Mouse (Mus musculus): ENCODE data around the gene Lrp2. TPM values are rescaled to one million over a fixed set of nuclear protein-coding genes. Genes with fewer than 3 reads are reported as not detected.

Gene Lrp2
- total RNA-seq, 1 experiment, result 124 TPM

- no peak for TF ChIP-seq MAFK (IDR thresholded peaks at IDR 0.05; ENCODE audit: insufficient read depth, low read depth, low read length)
- TF ChIP-seq HCFC1 (IDR thresholded peaks at IDR 0.05; ENCODE audit: borderline replicate concordance, insufficient read depth, low read length), result no peak
- TF ChIP-seq ZC3H11A (IDR thresholded peaks at IDR 0.05; ENCODE audit: borderline replicate concordance, low read depth, low read length), result no peak
- TF ChIP-seq CHD2 (IDR thresholded peaks at IDR 0.05; ENCODE audit: low read depth, low read length), result no peak
- no peak for TF ChIP-seq ZNF384 (IDR thresholded peaks at IDR 0.05; ENCODE audit: low read depth, low read length)
- H3K9ac ChIP-seq (ENCODE audit: insufficient read depth, low read depth, low read length, poor library complexity, severe bottlenecking), result no peak overlapping the region
- H3K9me3 ChIP-seq (ENCODE audit: control insufficient read depth, insufficient read depth, low read depth, low read length), result no peaks in the 10 kb centered on the region
- H3K4me1 ChIP-seq (ENCODE audit: control insufficient read depth in 2 of 2, insufficient read depth in 2 of 2, low read length in 2 of 2, poor library complexity in 1 of 2), result no peaks in the 10 kb centered on the region
- in situ Hi-C loops (cut with MboI; ENCODE audit: low sequenced_read_pairs in 2 of 2, unreplicated experiment in 2 of 2), result loop anchor here in 1 of 2 experiments (10.0 kb wide), 1 partner anchor 155 kb away; the partner anchor contains the start of genes Ccdc173 and Phospho2
- no peak overlapping the region for H3K4me3 ChIP-seq (ENCODE audit: insufficient read depth in 1 of 2, low read depth in 1 of 2, low read length in 2 of 2, poor library complexity in 1 of 2, severe bottlenecking in 1 of 2)
- H3K36me3 ChIP-seq (ENCODE audit: control insufficient read depth, insufficient read depth, low read length, poor library complexity, severe bottlenecking), result no peaks in the 10 kb centered on the region
- DNase-seq (ENCODE audit: low read depth, low spot score), result no peak
- H3K27ac ChIP-seq (ENCODE audit: insufficient read depth, low read depth, low read length, poor library complexity, severe bottlenecking), result no peak overlapping the region
These were observed 44.0 kb upstream of the Lrp2 start for GRCm38 (mm10) chr2:69629914-69630313.

DNA sequence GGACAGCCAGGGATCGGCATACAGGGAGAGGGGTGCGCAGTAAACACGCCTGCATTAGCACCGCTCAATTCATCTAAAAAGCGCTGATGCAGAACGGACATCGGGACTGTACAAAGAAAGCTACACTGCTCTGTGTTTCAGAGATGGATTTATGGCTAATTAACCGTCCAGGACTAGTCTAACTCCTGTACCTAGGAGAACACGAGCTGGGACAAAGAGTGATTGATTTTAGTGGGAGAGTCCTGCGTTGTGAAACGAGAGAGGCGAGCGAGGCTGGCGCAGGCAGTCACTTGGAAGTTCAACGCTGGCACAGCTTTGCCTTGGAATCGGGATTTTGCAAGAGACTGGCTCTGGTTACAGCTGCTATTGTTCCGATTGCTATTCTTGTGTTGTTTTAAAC, 43.4 kb upstream of the Lrp2 start:
- peak overlapping the region; percentile 63; the same call in 1 of the 2 replicates for H3K9ac ChIP-seq (ENCODE audit: insufficient read depth, low read depth, low read length, poor library complexity, severe bottlenecking)
- H3K9me3 ChIP-seq (ENCODE audit: control insufficient read depth, insufficient read depth, low read depth, low read length), result no peaks in the 10 kb centered on the region
- H3K27ac ChIP-seq (ENCODE audit: insufficient read depth, low read depth, low read length, poor library complexity, severe bottlenecking), result no peak overlapping the region
- TF ChIP-seq ZC3H11A (IDR thresholded peaks at IDR 0.05; ENCODE audit: borderline replicate concordance, low read depth, low read length), result no peak
- H3K4me3 ChIP-seq (ENCODE audit: insufficient read depth in 1 of 2, low read depth in 1 of 2, low read length in 2 of 2, poor library complexity in 1 of 2, severe bottlenecking in 1 of 2), result peak overlapping the region; percentile 35 to 66
- H3K4me1 ChIP-seq (ENCODE audit: control insufficient read depth in 2 of 2, insufficient read depth in 2 of 2, low read length in 2 of 2, poor library complexity in 1 of 2), result no peaks in the 10 kb centered on the region
- no peak for DNase-seq (ENCODE audit: low read depth, low spot score)
- in situ Hi-C loops (cut with MboI; ENCODE audit: low sequenced_read_pairs in 2 of 2, unreplicated experiment in 2 of 2), result no loop called here
- H3K36me3 ChIP-seq (ENCODE audit: control insufficient read depth, insufficient read depth, low read length, poor library complexity, severe bottlenecking), result no peaks in the 10 kb centered on the region

DNA sequence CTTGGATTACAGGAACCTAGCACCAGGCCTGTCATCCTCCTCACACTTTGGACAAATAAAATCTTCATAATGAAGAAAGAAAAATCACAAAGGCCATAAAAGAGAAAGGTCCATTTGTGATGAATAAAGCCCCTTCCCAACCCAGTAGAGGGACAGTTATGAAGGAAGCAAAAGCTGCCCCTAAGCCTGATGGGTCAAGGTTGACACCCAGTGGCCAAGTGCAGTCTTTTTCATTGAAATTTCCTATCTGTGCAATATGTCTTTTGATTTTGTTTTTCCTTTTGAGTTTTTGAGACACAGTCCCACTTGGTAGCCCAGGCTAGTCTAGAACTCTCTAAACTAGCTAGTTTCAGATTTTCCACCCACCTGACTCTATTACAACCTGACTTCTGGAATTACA, 33.4 kb upstream of the Lrp2 start:
- H3K9me3 ChIP-seq (ENCODE audit: control insufficient read depth, insufficient read depth, low read depth, low read length), result no peaks in the 10 kb centered on the region

GRCm38 (mm10) chr2:69618336-69618735, 32.5 kb upstream of the Lrp2 start:
- Histone ChIP-seq H3K9ac (ENCODE audit: insufficient read depth, low read depth, low read length, poor library complexity, severe bottlenecking) (no peak overlapping the region), H3K36me3 (ENCODE audit: control insufficient read depth, insufficient read depth, low read length, poor library complexity, severe bottlenecking) (no peaks in the 10 kb centered on the region), H3K4me1 (ENCODE audit: control insufficient read depth in 2 of 2, insufficient read depth in 2 of 2, low read length in 2 of 2, poor library complexity in 1 of 2) (peaks cover 0 to 11% of the 10 kb centered on the region in 2 experiments; a peak in 2 of 4 replicates), H3K4me3 (ENCODE audit: insufficient read depth in 1 of 2, low read depth in 1 of 2, low read length in 2 of 2, poor library complexity in 1 of 2, severe bottlenecking in 1 of 2) (no peak overlapping the region), H3K27ac (ENCODE audit: insufficient read depth, low read depth, low read length, poor library complexity, severe bottlenecking) (no peak overlapping the region), H3K9me3 (ENCODE audit: control insufficient read depth, insufficient read depth, low read depth, low read length) (no peaks in the 10 kb centered on the region)
- DNase-seq (ENCODE audit: low read depth, low spot score), result no peak
- no peak for TF ChIP-seq CHD2 (IDR thresholded peaks at IDR 0.05; ENCODE audit: low read depth, low read length)
- TF ChIP-seq ZC3H11A (IDR thresholded peaks at IDR 0.05; ENCODE audit: borderline replicate concordance, low read depth, low read length), result no peak
- TF ChIP-seq MAFK (IDR thresholded peaks at IDR 0.05; ENCODE audit: insufficient read depth, low read depth, low read length), result no peak
- no peak for TF ChIP-seq HCFC1 (IDR thresholded peaks at IDR 0.05; ENCODE audit: borderline replicate concordance, insufficient read depth, low read length)
- no peak for TF ChIP-seq ZNF384 (IDR thresholded peaks at IDR 0.05; ENCODE audit: low read depth, low read length)
- in situ Hi-C loops (cut with MboI; ENCODE audit: low sequenced_read_pairs in 2 of 2, unreplicated experiment in 2 of 2), result no loop called here

More for the DNA sequence above, 33.4 kb upstream of the Lrp2 start:
- in situ Hi-C loops (cut with MboI; ENCODE audit: low sequenced_read_pairs in 2 of 2, unreplicated experiment in 2 of 2), result no loop called here
- no peak for TF ChIP-seq HCFC1 (IDR thresholded peaks at IDR 0.05; ENCODE audit: borderline replicate concordance, insufficient read depth, low read length)
- TF ChIP-seq ZC3H11A (IDR thresholded peaks at IDR 0.05; ENCODE audit: borderline replicate concordance, low read depth, low read length), result 0 out of 2 replicates have a peak, but pooled peaks have one; percentile 24
- Histone ChIP-seq H3K9ac (ENCODE audit: insufficient read depth, low read depth, low read length, poor library complexity, severe bottlenecking) (no peak overlapping the region), H3K27ac (ENCODE audit: insufficient read depth, low read depth, low read length, poor library complexity, severe bottlenecking) (no peak overlapping the region), H3K4me3 (ENCODE audit: insufficient read depth in 1 of 2, low read depth in 1 of 2, low read length in 2 of 2, poor library complexity in 1 of 2, severe bottlenecking in 1 of 2) (no peak overlapping the region), H3K4me1 (ENCODE audit: control insufficient read depth in 2 of 2, insufficient read depth in 2 of 2, low read length in 2 of 2, poor library complexity in 1 of 2) (peaks cover 0 to 7% of the 10 kb centered on the region in 2 experiments; a peak in 2 of 4 replicates), H3K36me3 (ENCODE audit: control insufficient read depth, insufficient read depth, low read length, poor library complexity, severe bottlenecking) (no peaks in the 10 kb centered on the region)
- DNase-seq (ENCODE audit: low read depth, low spot score), result no peak

- no peak overlapping the region for H3K9ac ChIP-seq (ENCODE audit: insufficient read depth, low read depth, low read length, poor library complexity, severe bottlenecking)
- no peaks in the 10 kb centered on the region for H3K36me3 ChIP-seq (ENCODE audit: control insufficient read depth, insufficient read depth, low read length, poor library complexity, severe bottlenecking)
- H3K4me1 ChIP-seq (ENCODE audit: control insufficient read depth in 2 of 2, insufficient read depth in 2 of 2, low read length in 2 of 2, poor library complexity in 1 of 2), result peaks cover 4 to 22% of the 10 kb centered on the region in 2 experiments; a peak in 2 of 4 replicates
- H3K27ac ChIP-seq (ENCODE audit: insufficient read depth, low read depth, low read length, poor library complexity, severe bottlenecking), result no peak overlapping the region; the same call in 1 of the 2 replicates
- no peaks in the 10 kb centered on the region for H3K9me3 ChIP-seq (ENCODE audit: control insufficient read depth, insufficient read depth, low read depth, low read length)
- no peak for DNase-seq (ENCODE audit: low read depth, low spot score)
- in situ Hi-C loops (cut with MboI; ENCODE audit: low sequenced_read_pairs in 2 of 2, unreplicated experiment in 2 of 2), result no loop called here
- TF ChIP-seq CHD2 (IDR thresholded peaks at IDR 0.05; ENCODE audit: low read depth, low read length), result no peak
- no peak for TF ChIP-seq HCFC1 (IDR thresholded peaks at IDR 0.05; ENCODE audit: borderline replicate concordance, insufficient read depth, low read length)
- peak; percentile 93 for TF ChIP-seq ZNF384 (IDR thresholded peaks at IDR 0.05; ENCODE audit: low read depth, low read length)
- TF ChIP-seq MAFK (IDR thresholded peaks at IDR 0.05; ENCODE audit: insufficient read depth, low read depth, low read length), result peak; percentile 100
- TF ChIP-seq ZC3H11A (IDR thresholded peaks at IDR 0.05; ENCODE audit: borderline replicate concordance, low read depth, low read length), result no peak
- H3K4me3 ChIP-seq (ENCODE audit: insufficient read depth in 1 of 2, low read depth in 1 of 2, low read length in 2 of 2, poor library complexity in 1 of 2, severe bottlenecking in 1 of 2), result no peak overlapping the region
These were observed 27.4 kb upstream of the Lrp2 start for GRCm38 (mm10) chr2:69613237-69613636.
